Mouse (Mus musculus): ENCODE results near the gene Tspan18. TPM values are rescaled to one million over a fixed set of nuclear protein-coding genes. Genes with fewer than 3 reads are reported as not detected.

The Tspan18 gene
- polyA plus RNA-seq, 1 experiment, result 14.1 TPM

DNA sequence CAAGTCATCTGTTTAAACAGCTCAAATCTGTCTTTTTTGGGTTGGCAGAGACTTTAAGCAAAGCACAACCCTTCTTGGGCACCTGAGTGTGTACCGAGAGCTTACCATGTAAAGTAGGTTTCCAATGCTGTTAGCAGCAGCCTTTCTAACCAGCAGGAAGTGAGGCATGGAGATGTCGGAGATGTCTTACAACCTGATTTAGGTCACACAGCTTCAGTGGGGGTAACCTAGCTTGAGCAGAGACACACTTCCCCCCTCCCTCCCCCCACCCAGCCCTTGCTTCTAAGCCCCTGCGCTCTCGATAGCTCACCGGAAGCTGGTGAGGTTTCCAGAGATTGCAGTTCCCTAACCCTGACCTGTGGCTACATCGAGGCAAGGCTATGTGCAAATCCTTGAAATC is 129.7 kb downstream of the Tspan18 start:
- Histone ChIP-seq H3K36me3 (ENCODE audit: control insufficient read depth, insufficient read depth, low read length) (no peaks in the 10 kb centered on the region; the same call in 1 of the 2 replicates), H3K4me1 (ENCODE audit: control insufficient read depth, insufficient read depth, insufficient read length, low read length) (no peaks in the 10 kb centered on the region), H3K27me3 (ENCODE audit: control insufficient read depth, insufficient read depth, low read length) (no peaks in the 10 kb centered on the region), H3K4me3 (ENCODE audit: low read depth, low read length) (no peak overlapping the region), H3K27ac (ENCODE audit: insufficient read depth, low read depth, low read length) (no peak overlapping the region)
- 80% methylated on average over 6 of the region's 6 CpGs for WGBS
- TF ChIP-seq CTCF (IDR thresholded peaks at IDR 0.05; ENCODE audit: extremely low read depth, insufficient read length, insufficient replicate concordance, low read depth, low read length), result no peak
- TF ChIP-seq POLR2A (IDR thresholded peaks at IDR 0.05; ENCODE audit: low read depth, low read length), result no peak

DNA sequence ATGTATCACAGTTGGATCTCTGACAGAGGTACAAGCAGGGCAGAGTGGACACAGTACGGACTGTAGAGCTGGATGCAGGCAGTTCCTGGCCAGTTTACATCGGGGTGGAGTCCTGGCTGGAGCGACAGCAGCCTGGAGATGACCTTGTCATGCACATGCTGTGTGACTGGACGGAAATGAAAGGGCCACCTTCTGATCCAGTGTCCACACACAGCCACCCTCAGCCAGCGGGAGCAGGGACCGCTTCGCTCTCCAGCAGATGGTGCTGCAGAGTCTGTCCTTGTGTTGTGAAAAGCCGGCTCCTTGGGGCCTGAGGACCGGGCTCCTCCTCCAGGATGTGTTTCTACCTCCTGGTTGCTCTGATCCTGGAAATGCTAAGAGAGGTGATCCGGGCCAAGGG is 130.6 kb downstream of the Tspan18 start:
- Histone ChIP-seq H3K27me3 (ENCODE audit: control insufficient read depth, insufficient read depth, low read length) (no peaks in the 10 kb centered on the region), H3K4me3 (ENCODE audit: low read depth, low read length) (no peak overlapping the region), H3K4me1 (ENCODE audit: control insufficient read depth, insufficient read depth, insufficient read length, low read length) (0 out of 2 replicates have a peak, but pooled peaks cover 4% of the 10 kb centered on the region), H3K36me3 (ENCODE audit: control insufficient read depth, insufficient read depth, low read length) (no peaks in the 10 kb centered on the region; the same call in 1 of the 2 replicates), H3K27ac (ENCODE audit: insufficient read depth, low read depth, low read length) (no peak overlapping the region)
- 13% methylated on average over 10 of the region's 10 CpGs for WGBS
- TF ChIP-seq POLR2A (IDR thresholded peaks at IDR 0.05; ENCODE audit: low read depth, low read length), result no peak
- peak; percentile 61 for TF ChIP-seq CTCF (IDR thresholded peaks at IDR 0.05; ENCODE audit: extremely low read depth, insufficient read length, insufficient replicate concordance, low read depth, low read length)

DNA sequence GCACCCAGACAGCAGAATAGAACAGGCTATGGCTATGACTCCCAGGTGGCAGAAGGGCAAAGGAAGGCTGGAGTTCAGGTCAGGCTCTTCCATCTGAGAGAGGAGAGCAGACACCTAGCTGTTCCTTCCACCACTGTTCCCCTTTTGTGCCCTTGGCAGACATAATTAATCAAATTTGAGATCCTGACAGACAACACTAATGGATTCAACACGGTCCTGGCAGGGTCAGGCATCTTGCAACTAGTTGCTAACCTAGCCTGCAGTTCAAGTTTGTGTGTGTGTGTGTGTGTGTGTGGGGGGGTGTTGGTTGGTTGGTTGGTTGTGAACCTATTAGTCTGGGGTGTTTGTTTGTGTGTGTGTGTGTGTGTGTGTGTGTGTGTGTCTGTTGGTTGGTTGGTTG is 131.5 kb downstream of the Tspan18 start:
- no peaks in the 10 kb centered on the region for H3K27me3 ChIP-seq (ENCODE audit: control insufficient read depth, insufficient read depth, low read length)
- no peaks in the 10 kb centered on the region; the same call in 1 of the 2 replicates for H3K36me3 ChIP-seq (ENCODE audit: control insufficient read depth, insufficient read depth, low read length)
- WGBS, result 25% methylated on average over 1 of the region's 1 CpGs
- H3K27ac ChIP-seq (ENCODE audit: insufficient read depth, low read depth, low read length), result no peak overlapping the region
- no peak for TF ChIP-seq POLR2A (IDR thresholded peaks at IDR 0.05; ENCODE audit: low read depth, low read length)
- TF ChIP-seq CTCF (IDR thresholded peaks at IDR 0.05; ENCODE audit: extremely low read depth, insufficient read length, insufficient replicate concordance, low read depth, low read length), result no peak
- no peak overlapping the region for H3K4me3 ChIP-seq (ENCODE audit: low read depth, low read length)
- 0 out of 2 replicates have a peak, but pooled peaks cover 4% of the 10 kb centered on the region for H3K4me1 ChIP-seq (ENCODE audit: control insufficient read depth, insufficient read depth, insufficient read length, low read length)

DNA sequence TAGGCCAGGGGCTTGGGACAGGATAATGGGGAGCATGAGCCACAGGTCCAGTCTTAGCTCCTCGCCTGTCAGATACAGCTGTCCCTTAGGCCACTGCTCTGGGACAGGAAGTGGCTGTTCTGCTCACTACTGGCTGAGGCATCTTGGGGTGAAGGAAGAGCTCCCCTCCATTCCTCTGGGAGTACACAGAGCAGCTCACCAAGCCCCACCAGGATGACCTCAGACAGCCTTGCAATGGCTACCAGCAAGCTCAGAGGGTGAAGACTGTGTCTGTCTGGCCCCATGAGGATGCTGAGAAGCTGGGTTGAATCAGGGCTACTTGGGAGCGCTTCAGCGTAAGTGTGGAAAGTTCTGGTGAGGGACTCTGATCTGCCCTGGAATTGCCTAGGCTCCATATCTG is 132.3 kb downstream of the Tspan18 start:
- WGBS, result 94% methylated on average over 3 of the region's 3 CpGs
- no peak for TF ChIP-seq CTCF (IDR thresholded peaks at IDR 0.05; ENCODE audit: extremely low read depth, insufficient read length, insufficient replicate concordance, low read depth, low read length)
- TF ChIP-seq POLR2A (IDR thresholded peaks at IDR 0.05; ENCODE audit: low read depth, low read length), result no peak
- Histone ChIP-seq H3K27me3 (ENCODE audit: control insufficient read depth, insufficient read depth, low read length) (no peaks in the 10 kb centered on the region), H3K4me3 (ENCODE audit: low read depth, low read length) (no peak overlapping the region), H3K27ac (ENCODE audit: insufficient read depth, low read depth, low read length) (no peak overlapping the region), H3K4me1 (ENCODE audit: control insufficient read depth, insufficient read depth, insufficient read length, low read length) (0 out of 2 replicates have a peak, but pooled peaks cover 4% of the 10 kb centered on the region), H3K36me3 (ENCODE audit: control insufficient read depth, insufficient read depth, low read length) (no peaks in the 10 kb centered on the region; the same call in 1 of the 2 replicates)

DNA sequence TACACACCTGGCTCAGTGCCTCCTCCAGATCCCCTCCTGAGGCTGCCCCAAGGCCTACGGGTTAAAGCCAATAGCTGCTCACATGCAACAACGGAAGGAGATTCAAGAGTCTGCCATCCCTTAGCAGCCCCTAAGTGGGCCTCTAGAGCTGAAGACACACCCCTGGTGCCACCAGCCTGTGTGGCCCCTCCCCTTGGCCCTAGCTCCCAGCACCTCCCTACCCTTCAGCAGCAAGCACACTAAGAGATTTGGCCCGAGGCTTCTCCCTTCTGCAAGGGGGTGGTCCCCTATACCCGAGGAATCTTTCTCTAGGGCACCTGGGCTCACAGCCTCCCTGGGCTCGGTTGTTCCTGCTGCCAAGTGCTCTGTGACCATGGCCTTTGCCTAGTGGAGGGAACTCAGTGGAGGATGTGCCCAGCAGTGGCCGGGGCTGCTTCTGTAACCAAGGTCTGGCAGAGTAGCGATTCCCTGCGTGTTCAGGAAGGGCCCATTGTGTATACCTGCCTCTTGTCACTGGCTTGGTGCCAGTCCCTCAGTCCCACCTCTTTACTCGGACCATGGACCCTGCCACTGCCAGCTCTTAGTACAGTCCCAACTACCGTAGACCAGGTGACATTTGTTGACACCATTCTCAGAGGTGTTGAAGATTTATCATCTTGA is 133.5 kb downstream of the Tspan18 start:
- 0 out of 2 replicates have a peak, but pooled peaks cover 4% of the 10 kb centered on the region for H3K4me1 ChIP-seq (ENCODE audit: control insufficient read depth, insufficient read depth, insufficient read length, low read length)
- no peaks in the 10 kb centered on the region for H3K27me3 ChIP-seq (ENCODE audit: control insufficient read depth, insufficient read depth, low read length)
- WGBS, result 52% methylated on average over 10 of the region's 10 CpGs
- no peak for TF ChIP-seq POLR2A (IDR thresholded peaks at IDR 0.05; ENCODE audit: low read depth, low read length)
- TF ChIP-seq CTCF (IDR thresholded peaks at IDR 0.05; ENCODE audit: extremely low read depth, insufficient read length, insufficient replicate concordance, low read depth, low read length), result no peak
- no peak overlapping the region for H3K27ac ChIP-seq (ENCODE audit: insufficient read depth, low read depth, low read length)
- no peaks in the 10 kb centered on the region; the same call in 1 of the 2 replicates for H3K36me3 ChIP-seq (ENCODE audit: control insufficient read depth, insufficient read depth, low read length)
- H3K4me3 ChIP-seq (ENCODE audit: low read depth, low read length), result no peak overlapping the region

DNA sequence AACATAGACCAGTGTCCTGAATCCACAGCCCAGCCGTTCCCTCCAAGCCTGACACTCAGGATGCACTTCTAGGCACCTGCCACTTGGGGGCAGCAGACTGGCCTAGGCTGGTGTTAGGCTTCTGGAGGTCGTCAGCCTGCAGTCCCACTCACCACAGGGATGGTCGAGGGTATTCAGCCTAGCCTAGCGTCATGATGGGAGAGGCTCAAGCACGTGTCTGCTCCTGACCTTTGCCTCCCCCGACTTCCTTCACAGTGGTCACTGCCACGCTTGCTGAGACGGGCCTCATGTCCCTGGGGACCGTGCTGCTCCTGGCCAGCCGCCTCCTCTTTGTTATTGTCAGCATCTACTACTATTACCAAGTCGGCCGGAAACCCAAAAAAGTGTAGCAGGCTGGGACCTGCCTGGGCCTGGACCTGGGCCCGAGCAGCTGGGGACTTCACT is 134.8 kb downstream of the Tspan18 start:
- WGBS, result 56% methylated on average over 13 of the region's 13 CpGs

DNA sequence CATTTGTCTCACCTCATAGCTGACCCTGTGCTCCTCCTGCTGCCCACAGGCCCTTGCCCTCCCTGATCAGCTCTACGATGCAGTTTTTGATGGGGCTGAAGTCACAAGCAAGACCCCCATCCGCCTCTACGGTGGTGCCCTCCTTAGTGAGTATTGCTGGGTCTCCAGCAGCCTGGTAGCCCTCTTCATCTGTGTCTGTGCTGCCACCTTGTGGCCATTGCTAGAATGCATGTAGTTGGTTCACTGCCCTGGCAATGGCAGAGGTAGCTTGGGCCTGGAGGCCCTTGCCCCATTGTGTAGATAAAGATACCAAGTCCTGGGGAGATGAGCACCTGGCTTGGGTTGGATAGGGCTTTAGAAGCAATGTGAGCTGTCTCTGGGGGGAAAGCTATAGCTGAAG is 135.5 kb downstream of the Tspan18 start:
- Histone ChIP-seq H3K4me1 (ENCODE audit: control insufficient read depth, insufficient read depth, insufficient read length, low read length) (0 out of 2 replicates have a peak, but pooled peaks cover 7% of the 10 kb centered on the region), H3K4me3 (ENCODE audit: low read depth, low read length) (no peak overlapping the region), H3K27me3 (ENCODE audit: control insufficient read depth, insufficient read depth, low read length) (no peaks in the 10 kb centered on the region), H3K27ac (ENCODE audit: insufficient read depth, low read depth, low read length) (no peak overlapping the region), H3K36me3 (ENCODE audit: control insufficient read depth, insufficient read depth, low read length) (no peaks in the 10 kb centered on the region; the same call in 1 of the 2 replicates)
- 18% methylated on average over 3 of the region's 3 CpGs for WGBS
- TF ChIP-seq CTCF (IDR thresholded peaks at IDR 0.05; ENCODE audit: extremely low read depth, insufficient read length, insufficient replicate concordance, low read depth, low read length) (peak; percentile 88; the same call in 1 of the 2 replicates), POLR2A (IDR thresholded peaks at IDR 0.05; ENCODE audit: low read depth, low read length) (no peak)

More for the DNA sequence above, 134.8 kb downstream of the Tspan18 start:
- Histone ChIP-seq H3K27ac (ENCODE audit: insufficient read depth, low read depth, low read length) (no peak overlapping the region), H3K27me3 (ENCODE audit: control insufficient read depth, insufficient read depth, low read length) (no peaks in the 10 kb centered on the region), H3K4me1 (ENCODE audit: control insufficient read depth, insufficient read depth, insufficient read length, low read length) (0 out of 2 replicates have a peak, but pooled peaks cover 4% of the 10 kb centered on the region), H3K36me3 (ENCODE audit: control insufficient read depth, insufficient read depth, low read length) (no peaks in the 10 kb centered on the region; the same call in 1 of the 2 replicates), H3K4me3 (ENCODE audit: low read depth, low read length) (no peak overlapping the region)
- TF ChIP-seq CTCF (IDR thresholded peaks at IDR 0.05; ENCODE audit: extremely low read depth, insufficient read length, insufficient replicate concordance, low read depth, low read length), result peak; percentile 88
- TF ChIP-seq POLR2A (IDR thresholded peaks at IDR 0.05; ENCODE audit: low read depth, low read length), result no peak
